Mouse (Mus musculus): ENCODE data around the gene Olfr1256.

- TF ChIP-seq CTCF (IDR thresholded peaks at IDR 0.05; ENCODE audit: control insufficient read depth, insufficient read depth, insufficient read length) (no peak), MAX (IDR thresholded peaks at IDR 0.05) (no peak), USF1 (IDR thresholded peaks at IDR 0.05; ENCODE audit: low read depth) (no peak), MYOD1 (IDR thresholded peaks at IDR 0.05; ENCODE audit: control insufficient read depth, insufficient read length, low read depth) (no peak), CEBPB (IDR thresholded peaks at IDR 0.05; ENCODE audit: low read depth) (no peak)
These were observed 30.6 kb downstream of the Olfr1256 start for GRCm38 (mm10) chr2:89810751-89811150.
